Mouse (Mus musculus) embryo, embryonic 10.5 days (tissue): ENCODE data around the gene Rps6ka2.
"Not testable (repeated sequence)": the region's sequence is repeated elsewhere in the genome, so short reads cannot be mapped to it uniquely, and the experiment has no call there.

Experiments
- DNase-seq: peaks from one replicate; pipeline ENCODE4 v3.0.0-alpha.2; 2015; ENCODE audit warnings: low spot score

The Rps6ka2 gene

DNA sequence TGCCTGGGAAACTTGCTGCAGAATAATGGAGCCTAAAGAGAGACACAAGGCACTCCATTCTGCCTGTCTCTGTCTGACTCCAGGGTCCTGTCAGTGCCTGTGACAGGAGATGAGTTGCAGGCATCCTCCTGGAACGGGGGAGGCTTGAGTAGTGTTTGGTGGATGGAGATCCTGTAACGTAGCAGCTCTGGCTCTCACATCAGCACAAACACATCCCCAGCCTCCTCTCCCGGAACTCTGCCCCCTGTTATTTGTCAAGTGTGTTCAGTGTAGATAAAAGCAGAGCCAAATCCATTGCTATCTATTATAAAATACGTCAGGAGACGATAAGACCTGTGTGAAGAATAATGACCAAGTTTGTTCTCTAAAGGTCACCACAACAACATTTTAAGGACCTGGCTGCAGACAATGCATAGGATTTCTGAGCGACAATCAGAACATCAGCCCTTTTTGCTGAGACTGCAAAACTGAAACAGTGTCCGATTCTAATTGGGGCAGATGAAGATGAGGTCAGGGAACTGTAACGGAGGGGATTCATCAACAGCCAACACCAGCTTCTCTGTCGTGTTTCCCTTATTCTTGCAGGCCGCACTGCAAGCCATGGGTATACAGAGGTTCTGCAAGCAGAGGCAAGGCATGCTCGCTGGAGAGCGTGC is 99.4 kb downstream of the Rps6ka2 start:
- DNase-seq = no peak

DNA sequence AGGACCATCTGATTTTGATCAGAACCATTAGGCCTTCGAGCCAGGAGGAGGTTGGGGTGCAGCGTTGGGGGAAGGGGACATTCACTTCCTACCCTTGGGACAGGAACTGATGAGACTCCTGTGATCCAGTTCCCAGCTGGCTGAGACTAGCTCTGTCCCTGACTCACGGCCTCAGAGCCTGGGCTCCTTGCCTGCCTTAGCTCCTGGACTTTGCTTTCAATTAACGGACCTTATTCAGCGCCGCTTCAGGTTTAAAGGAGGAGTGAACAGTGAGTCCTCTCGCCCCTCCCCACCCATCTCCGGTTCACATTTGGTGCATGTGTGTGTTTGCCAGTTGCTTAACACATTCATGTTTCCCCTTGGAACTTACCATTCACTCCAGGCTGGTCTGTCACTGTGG is 100.6 kb downstream of the Rps6ka2 start:
- no peak for DNase-seq

DNA sequence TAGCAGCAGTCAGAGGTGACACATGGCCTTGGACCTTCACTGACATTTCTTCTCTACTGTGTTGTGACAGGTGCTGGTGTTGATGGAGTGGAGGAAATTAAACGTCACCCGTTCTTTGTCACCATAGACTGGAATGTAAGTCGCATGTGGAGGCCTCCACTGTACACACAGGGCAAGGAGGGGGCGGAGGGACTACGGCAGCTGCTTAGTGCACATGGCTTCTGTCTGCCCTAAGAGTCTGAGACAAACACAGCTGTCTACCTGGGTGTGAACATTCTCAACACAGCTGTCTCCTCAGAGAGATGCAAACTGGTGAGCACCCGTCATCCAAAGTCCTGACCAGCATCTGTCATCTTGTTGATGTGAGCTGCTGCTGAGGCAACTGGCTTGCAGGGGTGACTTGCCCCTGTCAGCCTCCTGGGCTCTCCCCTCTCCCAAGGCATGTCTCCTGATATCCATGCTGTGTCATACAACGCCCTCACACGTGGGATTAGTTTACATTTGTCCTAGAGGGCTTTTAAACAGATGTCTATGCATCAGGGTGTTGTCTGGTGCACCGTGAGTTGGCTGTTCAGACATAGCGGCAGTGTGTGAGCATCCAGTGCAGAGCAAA is 101.7 kb downstream of the Rps6ka2 start:
- DNase-seq = peak; percentile 54

DNA sequence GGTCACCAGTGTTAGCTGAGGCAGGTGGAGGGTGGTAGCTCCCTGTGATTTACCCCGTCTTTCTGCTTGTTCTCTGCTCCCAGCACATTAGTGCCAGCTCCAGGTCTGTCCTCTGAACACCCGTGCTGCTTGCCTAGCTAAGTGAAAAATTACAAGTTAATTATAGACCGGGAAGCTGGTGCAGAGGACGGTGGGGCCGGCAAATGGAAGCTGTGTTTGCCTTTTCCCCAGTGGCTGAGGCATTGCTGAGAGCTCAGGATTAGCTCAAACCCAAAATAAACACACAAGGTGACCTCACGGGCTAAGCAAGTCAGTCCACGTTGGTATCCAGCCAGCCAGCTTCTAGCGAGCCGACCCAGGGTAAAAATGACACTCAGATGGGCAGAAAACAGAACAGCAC is 103.1 kb downstream of the Rps6ka2 start:
- no peak for DNase-seq

DNA sequence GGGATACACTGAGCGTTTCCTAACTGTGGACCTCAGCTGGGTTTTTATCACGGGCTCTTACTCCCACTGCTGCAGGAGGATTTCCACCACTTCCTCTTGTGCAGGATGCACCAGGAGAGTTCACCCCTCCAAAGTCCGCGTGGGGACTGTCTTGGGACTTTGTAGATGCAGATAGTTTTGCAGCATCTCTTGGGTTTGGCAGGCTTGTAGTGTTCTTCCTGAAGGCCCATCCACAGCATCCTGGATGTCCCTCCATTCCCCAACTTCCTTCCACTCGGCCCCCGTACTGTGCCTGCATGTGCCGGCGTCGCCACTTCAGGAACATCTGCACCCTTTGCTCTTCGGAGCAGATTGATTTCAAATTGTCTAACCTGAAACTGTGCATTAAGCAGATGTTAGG is 103.9 kb downstream of the Rps6ka2 start:
- DNase-seq = no peak

DNA sequence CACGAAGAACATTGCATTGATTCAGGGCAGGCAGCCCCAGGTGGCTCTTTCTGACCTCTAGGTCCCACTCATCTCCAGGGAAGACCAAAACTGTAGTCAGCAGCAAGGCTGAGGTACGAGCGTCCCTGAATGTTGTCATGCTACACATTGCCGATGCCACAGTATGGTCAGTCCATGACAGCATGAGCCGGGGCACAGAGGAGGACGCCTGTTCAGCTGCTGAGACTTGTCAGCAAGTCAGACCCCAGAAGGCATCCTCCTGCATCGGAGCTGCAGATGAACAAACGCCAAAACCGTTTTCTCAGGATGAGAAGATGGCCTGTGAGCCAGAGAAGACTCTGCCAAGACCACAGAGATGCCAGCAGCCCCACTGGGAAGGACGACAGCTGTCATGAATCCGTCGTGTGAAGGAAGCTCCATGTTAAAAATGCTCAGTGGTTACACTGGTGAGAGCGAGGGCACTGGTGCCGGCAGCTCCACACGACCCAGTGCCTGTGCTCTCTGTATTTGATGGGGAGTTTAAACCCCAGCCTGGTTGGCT is 108.9 kb downstream of the Rps6ka2 start:
- DNase-seq = no peak

DNA sequence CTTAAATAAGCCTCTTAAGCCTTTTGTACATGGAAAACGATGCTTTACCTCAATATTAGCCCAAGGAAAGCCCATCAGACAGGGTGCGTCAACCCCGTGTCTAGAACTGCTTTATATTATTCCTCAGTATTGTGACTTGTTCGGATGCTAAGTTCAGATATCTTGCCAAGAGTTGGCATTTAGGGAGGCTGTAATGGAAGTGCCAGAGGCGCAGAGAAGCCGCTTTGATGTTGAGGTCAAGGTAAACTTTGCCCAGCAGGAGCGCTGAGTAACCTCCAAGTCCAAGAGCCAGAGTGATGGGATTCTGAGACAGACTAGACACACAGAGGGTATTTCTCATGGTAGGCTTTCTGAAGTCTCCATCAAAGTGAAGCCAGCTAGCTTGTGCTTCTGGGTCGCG is 109.3 kb downstream of the Rps6ka2 start:
- DNase-seq = no peak

DNA sequence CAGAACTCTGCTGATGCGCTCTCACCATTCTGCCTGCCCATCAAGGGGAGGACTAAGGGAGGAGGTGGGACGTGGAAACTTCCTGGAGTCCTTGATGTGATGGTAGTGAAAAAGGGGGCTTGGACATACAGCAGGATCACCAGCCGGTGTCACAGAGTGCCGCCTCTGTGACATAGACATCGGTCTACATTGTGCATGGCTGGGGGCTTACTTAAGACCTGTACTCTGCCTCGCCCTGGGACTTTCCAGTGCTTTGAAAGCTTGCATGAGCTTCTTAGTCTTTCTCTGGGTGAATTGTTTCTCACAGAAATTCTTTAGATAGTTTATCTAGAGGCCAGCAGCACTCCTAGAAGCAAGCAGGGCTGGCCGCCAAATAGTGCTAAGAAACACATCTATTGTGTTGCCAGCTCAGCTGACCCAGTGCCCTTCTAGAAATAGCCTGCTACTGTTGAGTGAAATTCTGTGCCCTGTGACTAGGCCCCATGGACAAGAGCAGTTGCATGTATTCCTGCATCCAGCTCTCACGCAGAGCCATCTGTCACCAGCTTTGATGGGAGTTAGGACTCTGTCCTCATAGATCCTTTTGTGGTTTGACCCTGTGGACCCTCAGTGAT is 114.5 kb downstream of the Rps6ka2 start:
- no peak for DNase-seq

DNA sequence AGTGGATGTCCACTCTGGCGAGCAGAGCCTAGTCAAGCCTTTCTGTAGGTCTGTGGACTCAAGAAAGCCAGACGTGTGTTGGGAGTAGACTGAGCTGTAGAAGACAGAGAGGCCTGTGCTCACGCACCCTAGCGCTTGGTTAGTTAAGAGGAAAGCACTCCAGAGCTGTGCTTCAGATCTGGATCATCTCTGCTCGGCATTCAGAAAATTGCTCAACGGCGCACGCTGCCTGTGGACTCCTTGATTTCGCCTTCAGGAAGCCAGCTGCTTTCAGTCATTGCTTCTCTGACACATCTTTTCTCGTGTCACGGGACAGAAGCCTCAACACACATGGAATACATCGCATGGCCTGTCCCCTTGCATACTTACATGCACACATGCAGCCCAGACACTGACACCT is 115.4 kb downstream of the Rps6ka2 start:
- DNase-seq = no peak

DNA sequence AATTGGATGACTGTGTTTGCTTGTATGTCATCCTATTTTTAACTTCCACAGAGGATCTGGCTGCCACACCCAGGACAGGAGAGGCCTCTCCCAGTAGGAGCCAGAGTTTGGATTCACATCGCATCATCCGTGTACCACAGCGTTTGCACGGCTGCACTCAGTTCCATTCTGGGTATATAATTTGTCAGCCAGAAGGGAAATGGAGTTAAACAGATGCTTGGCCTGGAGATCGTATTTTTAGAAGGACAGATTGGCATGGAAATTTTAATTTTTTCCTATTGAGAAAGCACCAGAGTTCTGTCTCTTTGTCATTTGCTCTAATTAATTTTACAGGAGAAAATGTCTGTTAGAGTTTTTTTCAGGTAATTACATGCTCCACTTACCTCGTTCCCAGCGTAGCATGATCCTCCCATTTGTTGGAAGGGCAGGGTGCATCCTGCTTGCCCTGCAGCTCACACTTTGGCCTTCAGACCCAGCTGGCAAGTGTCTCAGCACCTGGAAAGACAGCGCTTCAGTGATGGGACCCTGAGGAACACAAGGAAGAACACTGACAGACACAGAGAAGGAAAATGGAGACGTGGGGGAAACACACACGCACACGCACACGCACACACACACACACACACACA is 116.6 kb downstream of the Rps6ka2 start:
- DNase-seq = no peak

DNA sequence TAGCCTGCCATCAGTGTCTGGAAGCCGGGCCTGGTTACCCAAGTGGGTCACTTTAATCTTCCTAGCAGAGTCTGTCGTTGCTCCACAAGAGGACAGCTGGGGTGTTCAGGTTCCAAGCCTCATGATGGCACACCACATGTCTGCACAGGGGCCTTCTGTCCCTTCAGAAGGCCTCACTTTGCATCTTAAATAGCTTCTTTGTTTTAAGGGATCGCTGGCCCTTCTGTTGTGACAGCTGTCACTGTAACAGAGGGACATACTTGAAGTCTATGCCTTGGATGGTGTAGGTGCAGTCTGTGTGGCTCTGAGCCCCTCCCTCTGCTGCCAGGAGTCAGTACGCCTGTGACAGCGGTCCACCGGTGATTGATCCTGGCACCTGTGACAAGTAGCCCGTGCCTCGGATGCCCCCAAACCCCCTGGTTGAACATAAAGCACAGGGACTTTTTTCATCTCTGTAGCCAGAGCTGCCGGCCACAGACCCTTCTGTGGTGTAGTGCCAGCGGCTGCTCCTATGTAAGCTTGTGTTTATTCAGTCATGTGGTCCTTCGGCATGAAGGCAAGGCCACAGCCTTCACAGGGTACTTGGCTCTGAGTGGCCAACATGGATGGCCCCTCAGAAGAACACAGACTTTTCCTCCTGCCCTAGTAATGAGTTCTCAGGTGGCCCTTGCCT is 122.2 kb downstream of the Rps6ka2 start:
- DNase-seq = no peak

DNA sequence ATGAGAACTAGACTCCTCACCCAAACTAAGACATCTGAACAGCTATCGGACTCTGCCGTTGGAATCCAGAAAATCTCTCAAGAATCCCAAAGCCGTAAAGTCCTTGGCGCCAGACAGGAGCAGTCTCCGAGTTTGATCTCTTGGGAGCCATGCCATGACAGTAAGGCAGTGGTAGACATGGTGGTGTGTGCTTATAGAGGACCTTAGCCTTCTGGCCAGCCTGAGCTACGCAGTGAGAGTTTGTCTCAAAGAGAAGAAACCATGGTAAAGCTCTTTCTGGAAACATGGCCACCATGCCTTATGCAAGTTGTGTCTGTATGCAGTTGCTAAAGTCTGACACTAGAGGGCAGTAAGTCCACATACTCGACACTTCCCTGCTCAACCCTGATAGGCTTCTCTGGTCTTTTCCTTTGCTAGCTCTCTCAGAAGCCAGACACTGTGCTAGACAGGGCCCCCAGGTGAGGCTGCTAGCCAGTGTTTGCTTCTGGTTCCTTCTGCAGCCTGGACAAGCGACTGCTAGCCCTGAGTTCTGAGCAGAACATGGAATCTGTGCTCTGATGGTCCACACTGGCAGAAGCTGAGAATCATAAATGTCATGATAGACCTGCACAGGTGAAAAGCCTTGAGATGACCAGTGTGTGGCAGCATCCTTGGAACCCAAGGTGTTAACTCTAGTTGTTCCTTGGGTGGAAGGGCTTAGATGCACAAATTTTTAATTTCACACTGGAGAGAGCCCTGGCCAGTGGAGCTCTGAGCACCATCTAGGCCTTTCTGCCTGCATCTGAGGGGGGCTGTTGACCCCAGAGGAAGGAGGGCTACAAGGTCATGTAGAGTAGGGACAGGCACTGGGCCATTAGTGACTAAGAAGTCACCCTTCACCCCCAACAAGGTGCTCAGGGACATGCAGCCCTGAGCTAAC is 136.6 kb downstream of the Rps6ka2 start:
- not testable (repeated sequence) for DNase-seq

DNA sequence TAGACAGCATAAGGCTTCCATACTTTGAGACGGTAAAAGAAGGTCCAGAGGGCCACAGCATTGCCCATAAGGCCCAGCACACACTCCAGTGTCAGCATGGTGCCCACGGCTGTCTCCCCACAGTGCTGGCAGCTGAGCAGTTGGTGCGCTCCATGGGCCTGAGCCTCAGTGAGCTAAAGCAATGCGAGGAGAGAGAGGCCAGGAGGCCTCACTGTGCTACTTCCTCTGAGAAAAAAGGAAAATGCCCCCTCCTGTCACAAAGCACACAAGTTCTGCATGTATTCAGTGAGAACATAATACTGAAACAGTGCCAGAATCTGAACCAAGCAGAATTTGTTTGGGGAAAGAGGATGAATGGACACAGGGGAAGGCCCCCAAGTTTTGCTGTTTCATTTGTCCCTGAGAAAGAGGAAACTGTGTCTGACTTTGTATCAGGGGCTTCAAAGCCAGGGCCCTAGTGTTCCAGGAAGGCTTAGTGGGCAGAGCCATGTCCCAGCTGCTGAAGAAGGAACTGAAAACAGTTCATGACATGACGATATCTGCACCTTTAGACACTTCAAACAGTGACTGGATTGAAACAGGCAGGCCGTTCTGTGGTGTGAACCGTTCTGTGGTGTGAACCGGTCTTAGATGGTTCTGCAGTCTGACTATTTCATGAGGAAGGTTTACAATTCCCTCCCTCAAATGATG is 145.9 kb downstream of the Rps6ka2 start:
- not testable (repeated sequence) for DNase-seq

DNA sequence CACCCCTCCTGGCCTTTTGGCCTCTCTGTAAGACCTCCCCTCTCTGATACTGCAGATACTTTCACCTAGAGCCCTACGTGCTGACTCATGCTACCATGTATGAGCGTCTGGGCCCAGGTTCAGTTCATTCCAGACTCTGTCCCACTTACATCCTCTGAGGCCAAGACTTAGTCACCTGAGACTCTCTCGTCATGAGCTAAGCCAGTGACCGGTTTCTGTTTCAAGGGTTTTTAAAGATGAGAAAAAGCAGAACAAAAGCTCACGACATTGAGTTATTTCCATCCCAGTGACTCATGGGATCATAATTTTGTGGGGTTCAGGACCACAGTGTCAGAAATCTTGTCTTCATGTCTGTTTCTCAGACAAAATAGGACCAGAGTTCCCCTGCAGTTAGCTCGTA is 149.9 kb downstream of the Rps6ka2 start:
- DNase-seq = not testable (repeated sequence)

DNA sequence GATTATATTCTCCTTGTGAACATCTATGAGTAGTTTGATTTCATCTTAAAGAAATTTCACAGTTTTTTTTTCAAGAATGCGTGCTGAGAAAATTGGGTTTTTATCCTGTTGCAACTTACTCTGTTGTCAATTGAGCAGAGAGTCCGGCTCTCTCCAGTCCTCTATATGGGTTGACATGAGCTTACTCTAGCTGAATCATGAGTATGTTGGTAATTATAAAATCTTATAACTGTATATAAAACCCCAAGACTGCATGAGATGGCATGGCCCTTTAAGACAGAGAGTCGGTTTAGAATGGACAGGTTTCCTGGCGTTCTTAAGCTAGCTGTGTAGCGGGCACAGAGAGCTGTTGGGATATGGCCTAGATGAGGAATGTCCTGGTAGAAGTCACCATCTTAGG is 154.4 kb downstream of the Rps6ka2 start, which contains the start of gene Tcp10a:
Tcp10a (plus strand) TSS at position 301 of the 400 bp plus-strand sequence.
- not testable (repeated sequence) for DNase-seq

DNA sequence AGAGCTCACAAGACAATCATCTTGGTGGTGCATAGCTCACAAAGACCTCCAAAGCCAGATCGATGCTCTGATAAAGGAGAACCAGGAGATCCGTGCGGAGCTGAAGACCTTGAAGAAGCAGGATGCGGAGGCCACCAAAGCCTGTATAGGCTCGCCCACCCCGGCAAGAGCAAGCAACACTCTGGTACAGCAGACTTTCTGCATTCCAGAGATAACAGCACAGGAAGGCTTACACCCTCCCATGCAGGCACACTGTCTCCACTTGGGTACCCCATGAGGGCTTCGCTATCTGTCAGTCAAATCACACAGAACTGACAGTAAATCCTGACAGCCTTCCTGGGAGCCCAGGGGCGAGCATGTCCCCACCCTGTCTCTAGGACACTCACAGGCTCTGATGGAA is 156.5 kb downstream of the Rps6ka2 start:
- DNase-seq = not testable (repeated sequence)

DNA sequence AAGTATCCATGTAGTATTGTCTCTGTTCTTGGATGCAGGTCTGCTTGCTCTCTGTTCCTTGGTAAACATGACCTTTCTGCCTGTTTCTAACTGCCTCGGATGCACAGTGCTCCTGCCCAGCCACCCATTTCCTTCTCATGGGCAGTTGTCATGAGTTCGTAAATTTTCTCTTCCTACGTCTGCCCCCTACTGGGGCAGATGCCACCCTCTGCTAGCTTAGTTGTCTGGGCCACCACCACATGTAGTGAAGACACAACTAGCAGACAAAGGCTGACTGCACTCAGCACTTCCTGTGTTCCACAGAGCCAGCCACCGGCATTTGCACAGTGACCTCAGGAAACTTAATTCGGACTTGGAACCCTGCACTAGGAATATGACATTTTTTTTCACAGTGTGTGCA is 162.8 kb downstream of the Rps6ka2 start:
- not testable (repeated sequence) for DNase-seq

DNA sequence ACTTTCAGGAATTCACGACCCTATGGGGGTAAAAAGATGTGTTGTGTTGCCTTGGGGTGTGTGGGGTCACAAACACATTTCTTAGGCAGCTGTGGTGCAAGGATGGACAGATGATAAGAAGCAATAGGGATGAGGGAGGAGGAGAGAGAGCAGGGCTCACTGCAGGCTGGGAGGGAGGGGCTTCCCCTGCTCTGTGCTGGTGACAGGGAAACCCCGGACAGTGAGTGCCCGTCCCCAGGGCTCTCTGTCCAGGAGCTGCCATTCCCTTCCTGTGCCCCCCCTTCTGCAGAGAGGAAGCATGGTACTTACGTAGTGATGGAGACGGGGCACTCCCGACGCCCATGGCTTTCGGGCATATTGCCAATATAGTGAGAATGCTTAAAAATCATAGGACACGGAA is 167.5 kb downstream of the Rps6ka2 start:
- not testable (repeated sequence) for DNase-seq

DNA sequence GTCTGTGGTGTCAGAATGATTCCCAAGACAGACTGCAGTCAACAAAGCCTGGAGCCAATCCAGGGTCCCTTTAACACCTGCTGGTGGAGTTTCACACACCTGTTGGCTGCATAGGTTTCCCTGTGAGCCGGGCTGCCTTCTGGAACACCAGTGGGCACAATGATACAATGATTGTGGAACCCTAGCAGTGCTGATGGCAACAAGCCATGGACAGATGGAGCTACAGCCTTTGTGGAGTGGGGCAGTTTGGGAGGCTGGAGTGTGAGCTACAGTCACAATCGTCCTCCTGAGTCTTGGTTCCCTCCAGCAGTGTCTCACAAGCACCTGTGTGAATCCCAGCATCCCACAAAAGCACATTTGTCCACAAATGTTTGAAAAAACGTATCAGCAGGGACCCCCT is 178.8 kb downstream of the Rps6ka2 start:
- not testable (repeated sequence) for DNase-seq

DNA sequence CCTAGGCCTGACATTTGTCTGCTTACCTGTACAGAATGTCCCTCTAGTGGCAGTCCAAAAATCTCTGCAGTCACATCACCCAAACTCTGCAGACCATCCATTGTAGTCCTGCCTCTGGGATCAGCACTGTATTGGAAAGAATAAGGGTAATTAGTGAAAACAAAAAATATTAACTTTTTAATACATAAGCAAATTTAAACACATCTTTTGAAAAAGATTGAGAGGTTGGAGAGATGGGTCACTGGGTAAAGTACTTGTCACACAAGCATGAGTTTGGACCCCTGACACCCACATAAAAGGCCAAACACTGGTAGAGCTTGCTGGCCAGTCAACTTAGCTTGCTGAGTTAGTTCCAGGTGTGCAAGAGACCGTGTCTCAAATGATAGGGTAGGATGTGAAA is 182.7 kb downstream of the Rps6ka2 start, which contains the start of gene Ttll2:
Ttll2 (minus strand) TSS at position 101 of the 400 bp plus-strand sequence.
- not testable (repeated sequence) for DNase-seq
